Mouse (Mus musculus) CH12.LX (cell line): ENCODE measurements at regions not wholly inside any gene's neighbourhood (a gene's known extent, or its start where the extent isn't known, plus 50 kb on each side); places are given as distances from the start of the nearest gene placed in this dataset.

Experiments used
- DNase-seq: peaks from one replicate; pipeline ENCODE4 v3.0.0-alpha.2; 2013; ENCODE audit errors: extremely low read depth
- H3K27ac ChIP-seq: 2 replicates; pipeline ENCODE4 v1.5.1; 2012; ENCODE audit warnings: low read depth, mild to moderate bottlenecking, control low read depth, moderate library complexity; ENCODE audit not compliant: insufficient read depth
- H3K27me3 ChIP-seq: replicated peaks from 2 replicates; pipeline ENCODE3; 2012; ENCODE audit warnings: inconsistent platforms
- H3K36me3 ChIP-seq, 2 experiments: replicated peaks in 1 of 2; 2 replicates each; pipeline versions ENCODE3 to v1.6.1; 2012; ENCODE audit warnings: inconsistent platforms in 1 of 2, low read length in 1 of 2, mild to moderate bottlenecking in 1 of 2, mixed read lengths in 1 of 2, moderate library complexity in 1 of 2; ENCODE audit not compliant: control insufficient read depth in 1 of 2, insufficient read depth in 1 of 2
- H3K4me1 ChIP-seq, 2 experiments: 2 replicates each; pipeline ENCODE4 v1.6.1; 2012; ENCODE audit warnings: inconsistent platforms in 1 of 2, moderate library complexity in 1 of 2; ENCODE audit not compliant: insufficient read depth in 2 of 2, control insufficient read depth in 1 of 2
- H3K4me2 ChIP-seq: 2 replicates; pipeline ENCODE4 v1.6.1; 2012; ENCODE audit warnings: low read depth, mild to moderate bottlenecking, control low read depth; ENCODE audit not compliant: poor library complexity, insufficient read depth, severe bottlenecking
- H3K4me3 ChIP-seq, 3 experiments: fragments of 150-350 bp in 1 of 3; sonication (generic) in 1 of 3; replicated peaks in 1 of 3; 2 replicates each; pipeline versions ENCODE3 to v1.5.1; 2011 to 2012; ENCODE audit warnings: low read depth in 2 of 3, low read length in 2 of 3, mild to moderate bottlenecking in 2 of 3, moderate library complexity in 2 of 3, control low read depth in 1 of 3, improper control_type of control experiment in 1 of 3, inconsistent platforms in 1 of 3, mixed read lengths in 1 of 3; ENCODE audit not compliant: poor library complexity in 1 of 3
- H3K79me2 ChIP-seq: replicated peaks from 2 replicates; pipeline ENCODE4 v1.6.1; 2012; ENCODE audit warnings: mild to moderate bottlenecking, moderate library complexity; ENCODE audit not compliant: control insufficient read depth, poor library complexity, insufficient read depth, severe bottlenecking; ENCODE audit errors: extremely low read depth
- H3K9ac ChIP-seq: 2 replicates; pipeline ENCODE4 v1.6.1; 2012; ENCODE audit warnings: low read depth, mild to moderate bottlenecking, control low read depth, moderate library complexity; ENCODE audit not compliant: insufficient read depth
- H3K9me3 ChIP-seq: replicated peaks from 2 replicates; pipeline ENCODE3; 2012; ENCODE audit warnings: low read length, inconsistent platforms, mixed read lengths
- CHD1 ChIP-seq: IDR thresholded peaks from 2 replicates; pipeline ENCODE4 v1.6.1; 2012; ENCODE audit warnings: low read depth, low read length, improper control_type of control experiment, inconsistent platforms
- CHD2 ChIP-seq: IDR thresholded peaks from 2 replicates; pipeline ENCODE4 v1.6.1; 2011; ENCODE audit warnings: low read length, improper control_type of control experiment
- CTCF ChIP-seq, 2 experiments: IDR thresholded peaks in 1 of 2; conservative IDR thresholded peaks in 1 of 2; 2 replicates each; pipeline ENCODE4 v1.5.1; 2011 to 2012; ENCODE audit warnings: low read depth in 2 of 2, low read length in 2 of 2, improper control_type of control experiment in 1 of 2, inconsistent platforms in 1 of 2, mild to moderate bottlenecking in 1 of 2, moderate library complexity in 1 of 2
- E2F4 ChIP-seq: IDR thresholded peaks from 2 replicates; pipeline ENCODE4 v1.6.1; 2011; ENCODE audit warnings: low read depth, low read length, improper control_type of control experiment; ENCODE audit not compliant: insufficient replicate concordance
- EP300 ChIP-seq: IDR thresholded peaks from 2 replicates; pipeline ENCODE4 v1.6.1; 2011; ENCODE audit warnings: low read length, improper control_type of control experiment
- GABPA ChIP-seq: IDR thresholded peaks from 2 replicates; pipeline ENCODE4 v1.6.1; 2012; ENCODE audit warnings: low read depth, low read length, improper control_type of control experiment, inconsistent platforms; ENCODE audit not compliant: insufficient replicate concordance
- HCFC1 ChIP-seq: IDR thresholded peaks from 2 replicates; pipeline ENCODE4 v1.6.1; 2012; ENCODE audit warnings: low read depth, mild to moderate bottlenecking, inconsistent platforms, low read length, improper control_type of control experiment
- IRF4 ChIP-seq: IDR thresholded peaks from 2 replicates; pipeline ENCODE4 v1.6.1; 2014; ENCODE audit warnings: low read depth, mild to moderate bottlenecking, inconsistent platforms, low read length, improper control_type of control experiment
- JUN ChIP-seq: IDR thresholded peaks from 2 replicates; pipeline ENCODE4 v1.6.1; 2011; ENCODE audit warnings: low read depth, mild to moderate bottlenecking, low read length, improper control_type of control experiment, moderate library complexity; ENCODE audit not compliant: insufficient read depth
- JUND ChIP-seq: conservative IDR thresholded peaks from 2 replicates; pipeline ENCODE4 v1.6.1; 2011; ENCODE audit warnings: low read depth, low read length, improper control_type of control experiment
- MAFK ChIP-seq: IDR thresholded peaks from 2 replicates; pipeline ENCODE4 v1.6.1; 2011; ENCODE audit warnings: low read length, improper control_type of control experiment; ENCODE audit not compliant: insufficient replicate concordance
- MAX ChIP-seq: IDR thresholded peaks from 2 replicates; pipeline ENCODE4 v1.6.1; 2011; ENCODE audit warnings: low read length, improper control_type of control experiment
- MAZ ChIP-seq: IDR thresholded peaks from 2 replicates; pipeline ENCODE4 v1.6.1; 2012; ENCODE audit warnings: low read depth, mild to moderate bottlenecking, inconsistent platforms, low read length, improper control_type of control experiment, moderate library complexity
- MXI1 ChIP-seq: IDR thresholded peaks from 2 replicates; pipeline ENCODE4 v1.6.1; 2011; ENCODE audit warnings: mild to moderate bottlenecking, low read depth, low read length, improper control_type of control experiment
- MYC ChIP-seq: IDR thresholded peaks from 2 replicates; pipeline ENCODE4 v1.6.1; 2011; ENCODE audit warnings: low read depth, mild to moderate bottlenecking, improper control_type of control experiment, low read length
- NELFE ChIP-seq: IDR thresholded peaks from 2 replicates; pipeline ENCODE4 v1.6.1; 2011; ENCODE audit warnings: low read depth, low read length, improper control_type of control experiment
- PAX5 ChIP-seq: IDR thresholded peaks from 2 replicates; pipeline ENCODE4 v1.6.1; 2012; ENCODE audit warnings: low read length, inconsistent platforms, mixed read lengths
- POLR2A ChIP-seq: IDR thresholded peaks from 2 replicates; pipeline ENCODE4 v1.6.1; 2011; ENCODE audit warnings: low read depth, mild to moderate bottlenecking, improper control_type of control experiment, low read length
- RCOR1 ChIP-seq: conservative IDR thresholded peaks from 2 replicates; pipeline ENCODE4 v1.6.1; 2012; ENCODE audit warnings: low read depth, mild to moderate bottlenecking, inconsistent platforms, low read length, improper control_type of control experiment
- SMC3 ChIP-seq: IDR thresholded peaks from 2 replicates; pipeline ENCODE4 v1.6.1; 2011; ENCODE audit warnings: low read depth, low read length, improper control_type of control experiment
- TCF12 ChIP-seq: IDR thresholded peaks from 2 replicates; pipeline ENCODE4 v1.6.1; 2014; ENCODE audit warnings: low read depth, mild to moderate bottlenecking, inconsistent platforms, low read length, improper control_type of control experiment
- UBTF ChIP-seq: IDR thresholded peaks from 2 replicates; pipeline ENCODE4 v1.6.1; 2012; ENCODE audit warnings: low read depth, mild to moderate bottlenecking, inconsistent platforms, low read length, improper control_type of control experiment, moderate library complexity
- USF1 ChIP-seq: IDR thresholded peaks from 2 replicates; pipeline ENCODE4 v1.6.1; 2014; ENCODE audit warnings: low read depth, mild to moderate bottlenecking, inconsistent platforms, low read length, improper control_type of control experiment
- USF2 ChIP-seq: conservative IDR thresholded peaks from 2 replicates; pipeline ENCODE4 v1.6.1; 2011; ENCODE audit warnings: low read depth, low read length, improper control_type of control experiment
- ZC3H11A ChIP-seq: IDR thresholded peaks from 2 replicates; pipeline ENCODE4 v1.6.1; 2012; ENCODE audit warnings: low read depth, mild to moderate bottlenecking, inconsistent platforms, low read length, improper control_type of control experiment
- ZKSCAN1 ChIP-seq: IDR thresholded peaks from 2 replicates; pipeline ENCODE4 v1.6.1; 2012; ENCODE audit warnings: low read depth, inconsistent platforms, low read length, improper control_type of control experiment, borderline replicate concordance
- ZNF384 ChIP-seq: IDR thresholded peaks from 2 replicates; pipeline ENCODE4 v1.6.1; 2012; ENCODE audit warnings: low read depth, low read length, improper control_type of control experiment, inconsistent platforms
- dilution Hi-C: fragments of 300-500 bp; cut with MboI; formaldehyde crosslinking; loops from 2 replicates; pipeline ENCODE4 v1.14.3; 2020; ENCODE audit warnings: low sequenced_read_pairs; ENCODE audit not compliant: extremely low pct_unique_long_range_greater_than_20kb, extremely low pct_ligation_motif_present
- in situ Hi-C: fragments of 300-500 bp; cut with MboI; formaldehyde crosslinking; loops from 3 replicates; pipeline ENCODE4 v1.14.3; 2019; ENCODE audit warnings: low sequenced_read_pairs, low pct_ligation_motif_present, low pct_unique_long_range_greater_than_20kb, mixed read lengths

DNA sequence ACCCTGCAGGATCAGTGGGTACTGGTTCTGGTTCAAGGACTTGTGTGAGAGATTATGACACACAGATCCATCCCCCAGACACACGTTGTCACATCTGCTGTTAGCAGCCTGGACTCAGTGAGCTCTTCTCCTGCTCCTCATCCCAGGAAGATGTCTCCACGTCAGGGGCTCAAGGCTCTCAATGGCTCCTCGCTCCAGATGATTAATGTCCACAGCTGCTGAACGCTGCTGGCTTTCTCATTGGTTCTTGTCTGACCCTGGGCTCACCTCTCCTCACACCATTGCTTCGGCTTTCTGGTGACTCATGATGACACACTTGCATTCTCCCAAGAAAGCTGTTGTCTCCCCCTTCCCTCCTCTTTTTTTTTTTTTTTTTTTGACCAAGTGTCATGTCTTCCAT is 116.2 kb downstream of the Gadd45g start:
- Histone ChIP-seq H3K9ac (no peak overlapping the region), H3K4me3 (no peak overlapping the region), H3K36me3 (no peaks in the 10 kb centered on the region), H3K27me3 (no peaks in the 10 kb centered on the region)
- in situ Hi-C loops = loop anchor here (10.0 kb wide), 1 partner anchor 118 kb away; the partner anchor contains the start of gene Gadd45g
- no peak for DNase-seq
- TF ChIP-seq MAZ (no peak), HCFC1 (no peak), MAFK (no peak), UBTF (no peak), EP300 (no peak), MYC (no peak), CTCF (conservative IDR thresholded peaks at IDR 0.05 in 1 of 2, IDR thresholded peaks at IDR 0.05 in 1 of 2; ENCODE audit: low read depth in 2 of 2, low read length in 2 of 2) (no peak), CHD1 (no peak), JUND (no peak), RCOR1 (no peak), ZNF384 (no peak), MXI1 (no peak), SMC3 (no peak), NELFE (no peak), ZKSCAN1 (no peak), E2F4 (no peak)
- TF ChIP-seq, all 38 proteins: peak for 0
- H3K9me3 ChIP-seq = no peaks in the 10 kb centered on the region
- H3K79me2 ChIP-seq = no peaks in the 10 kb centered on the region
- dilution Hi-C loops = no loop called here
- peaks cover 0 to 18% of the 10 kb centered on the region in 2 experiments; a peak in 3 of 4 replicates for H3K4me1 ChIP-seq
- no peak overlapping the region for H3K27ac ChIP-seq
- H3K4me2 ChIP-seq = no peak overlapping the region

- no peak overlapping the region for H3K4me3 ChIP-seq
- H3K4me2 ChIP-seq = no peak overlapping the region
- in situ Hi-C loops = loop anchor here (10.0 kb wide), 1 partner anchor 119 kb away; the partner anchor contains the start of gene Gadd45g
- no peaks in the 10 kb centered on the region for H3K9me3 ChIP-seq
- H3K4me1 ChIP-seq = peaks cover 0 to 18% of the 10 kb centered on the region in 2 experiments; a peak in 2 of 4 replicates
- no peaks in the 10 kb centered on the region for H3K36me3 ChIP-seq
- TF ChIP-seq ZC3H11A (no peak), UBTF (no peak), NELFE (no peak), JUN (no peak), CHD2 (no peak), ZNF384 (no peak), HCFC1 (no peak), TCF12 (no peak), POLR2A (no peak), MAX (no peak), IRF4 (no peak), CHD1 (no peak), USF2 (no peak), GABPA (no peak), USF1 (no peak), PAX5 (no peak)
- no peak overlapping the region for H3K27ac ChIP-seq
- no peaks in the 10 kb centered on the region for H3K79me2 ChIP-seq
- dilution Hi-C loops = no loop called here
- H3K9ac ChIP-seq = no peak overlapping the region
- no peak for DNase-seq
- no peaks in the 10 kb centered on the region for H3K27me3 ChIP-seq
Measured at GRCm38 (mm10) chr13:51963966-51964365, 117.5 kb downstream of the Gadd45g start.
